Mouse (Mus musculus) heart, embryonic 13.5 days (tissue): ENCODE results near the gene Slc10a7. TPM values are rescaled to one million over a fixed set of nuclear protein-coding genes. Genes with fewer than 3 reads are reported as not detected.

Experiments used
- ATAC-seq: fragments of 200-750 bp; cut with Nextera tagmentation; 2 replicates; pipeline ENCODE4 v1.8.0; 2017; ENCODE audit warnings: moderate TSS enrichment; ENCODE audit not compliant: insufficient number of reproducible peaks, low FRiP score, low TSS enrichment; ENCODE audit errors: extremely low read depth
- H3K27ac ChIP-seq: fragments of 300-500 bp; sonication (generic); replicated peaks from 2 replicates; pipeline ENCODE4 v1.5.1; 2015; ENCODE audit warnings: moderate library complexity, mild to moderate bottlenecking, inconsistent platforms
- H3K27me3 ChIP-seq: fragments of 300-500 bp; sonication (generic); replicated peaks from 2 replicates; pipeline ENCODE4 v1.6.1; 2015; ENCODE audit warnings: mild to moderate bottlenecking, inconsistent platforms
- H3K36me3 ChIP-seq: fragments of 300-500 bp; sonication (generic); 2 replicates; pipeline ENCODE4 v1.6.1; 2015; ENCODE audit warnings: mild to moderate bottlenecking, inconsistent platforms
- H3K4me1 ChIP-seq: fragments of 300-500 bp; sonication (generic); 2 replicates; pipeline ENCODE4 v1.6.1; 2015; ENCODE audit warnings: inconsistent platforms
- H3K4me2 ChIP-seq: fragments of 300-500 bp; sonication (generic); 2 replicates; pipeline ENCODE4 v1.6.1; 2015; ENCODE audit warnings: inconsistent platforms, mild to moderate bottlenecking, moderate library complexity
- H3K4me3 ChIP-seq: fragments of 300-500 bp; sonication (generic); 2 replicates; pipeline ENCODE4 v1.5.1; 2015; ENCODE audit warnings: moderate library complexity, mild to moderate bottlenecking, inconsistent platforms
- H3K9ac ChIP-seq: fragments of 300-500 bp; sonication (generic); 2 replicates; pipeline ENCODE4 v1.6.1; 2015; ENCODE audit warnings: inconsistent platforms, mild to moderate bottlenecking, moderate library complexity
- H3K9me3 ChIP-seq: fragments of 300-500 bp; sonication (generic); 2 replicates; pipeline ENCODE4 v1.6.1; 2016; ENCODE audit warnings: inconsistent platforms
- WGBS: fragments of 180-500 bp; shearing (Covaris S2); methylation state at CpG from one replicate; pipeline ENCODE4 v1.1.7; 2015; ENCODE audit warnings: mixed read lengths; 5-methylcytosine and 5-hydroxymethylcytosine counted together
- polyA plus RNA-seq: library from polyadenylated mRNA; unstranded; fragments of >200 nt; fragmentation: Nextera tagmentation; extraction: Ambion mirVana; gene quantifications from 2 replicates; pipeline ENCODE4 v1.2.1, GENCODE M21; 2015

Gene Slc10a7
- polyA plus RNA-seq, 1 experiment from 2014 or later, result 10.5 TPM

DNA sequence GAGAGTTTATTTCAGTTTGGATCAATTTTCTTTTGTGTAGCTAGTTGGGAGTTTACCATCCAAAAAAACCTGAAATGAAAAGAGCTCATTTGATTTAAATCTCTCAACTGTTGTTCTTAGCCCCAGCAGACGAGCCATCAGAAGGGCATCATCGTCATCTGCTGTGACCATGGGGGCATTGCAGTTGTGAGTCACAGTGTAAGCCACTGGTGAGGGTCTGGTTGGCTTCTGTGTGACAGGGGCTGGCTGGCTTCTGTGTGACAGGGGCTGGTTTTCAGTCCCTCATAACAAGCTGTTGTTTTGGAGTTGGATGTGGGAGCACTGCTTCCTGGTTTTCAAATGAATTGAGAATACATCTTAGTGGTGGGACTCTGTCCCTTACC is 41.6 kb downstream of the Slc10a7 start:
- Histone ChIP-seq H3K4me1 (peaks cover 26% of the 10 kb centered on the region), H3K9me3 (no peaks in the 10 kb centered on the region), H3K36me3 (peaks cover 8% of the 10 kb centered on the region; the same call in 1 of the 2 replicates), H3K4me2 (no peak overlapping the region), H3K4me3 (no peak overlapping the region), H3K27me3 (no peaks in the 10 kb centered on the region), H3K9ac (no peak overlapping the region), H3K27ac (no peak overlapping the region)
- no peak for ATAC-seq
- WGBS, result 68% methylated on average over 2 of the region's 2 CpGs

DNA sequence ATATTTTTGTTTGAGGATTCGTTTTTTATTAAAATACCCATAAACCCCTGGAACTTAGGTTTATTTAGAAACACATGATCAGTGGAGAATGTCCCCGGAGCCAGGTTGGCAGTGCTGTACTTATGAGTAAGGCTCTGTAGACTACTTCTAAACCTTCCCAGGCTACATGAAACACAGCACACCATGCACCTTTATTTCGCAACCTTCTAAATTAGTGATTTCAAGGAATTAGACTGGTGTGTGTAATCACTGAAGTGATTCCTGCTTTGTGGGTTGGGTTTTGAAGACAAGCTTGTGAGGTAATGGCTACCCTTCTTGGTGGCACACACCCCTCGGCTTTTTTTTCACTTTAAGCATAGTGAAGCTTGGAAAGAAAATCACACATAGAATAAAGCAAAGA is 46.7 kb downstream of the Slc10a7 start:
- Histone ChIP-seq H3K4me2 (no peak overlapping the region), H3K4me1 (peaks cover 9% of the 10 kb centered on the region), H3K9me3 (no peaks in the 10 kb centered on the region), H3K36me3 (peaks cover 12% of the 10 kb centered on the region; the same call in 1 of the 2 replicates), H3K4me3 (no peak overlapping the region), H3K9ac (no peak overlapping the region), H3K27ac (no peak overlapping the region), H3K27me3 (no peaks in the 10 kb centered on the region)
- ATAC-seq, result no peak
- 85% methylated on average over 4 of the region's 4 CpGs for WGBS

DNA sequence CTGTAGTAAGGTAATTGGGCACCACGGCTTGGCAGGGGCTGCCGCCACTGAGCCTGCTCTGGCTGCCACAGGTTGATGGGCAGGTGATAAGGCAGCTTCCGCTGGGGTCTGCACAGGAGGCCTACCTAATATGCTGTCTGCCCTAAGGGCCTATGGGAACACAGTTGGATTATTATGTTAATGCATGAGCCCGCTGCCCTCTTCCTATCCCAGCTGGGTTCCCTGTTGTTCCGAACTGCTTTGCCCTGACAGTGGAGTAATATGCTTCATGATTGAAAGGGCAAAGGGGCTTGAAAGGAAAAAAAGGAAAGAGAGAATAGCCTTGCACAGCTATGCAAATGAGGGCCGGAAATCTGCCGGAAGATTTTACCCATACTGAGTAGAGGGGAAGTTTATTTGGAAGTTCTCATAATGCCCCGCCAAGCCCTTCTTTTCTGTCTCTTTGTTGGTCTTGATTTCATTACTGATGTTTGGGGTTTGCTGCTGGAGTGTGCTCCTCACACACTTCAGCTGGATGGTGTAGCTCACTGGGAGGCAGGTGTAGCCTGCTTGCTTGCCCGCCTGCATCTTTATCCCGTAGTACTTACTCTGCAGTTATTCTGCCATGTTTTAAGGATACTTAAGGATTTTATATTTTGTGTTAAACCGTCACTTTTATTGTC is 47.8 kb downstream of the Slc10a7 start:
- H3K4me2 ChIP-seq, result no peak overlapping the region
- H3K9ac ChIP-seq, result no peak overlapping the region
- no peak for ATAC-seq
- no peaks in the 10 kb centered on the region for H3K27me3 ChIP-seq
- peaks cover 15% of the 10 kb centered on the region for H3K36me3 ChIP-seq
- H3K4me3 ChIP-seq, result no peak overlapping the region
- H3K9me3 ChIP-seq, result peaks cover 5% of the 10 kb centered on the region; the same call in 1 of the 2 replicates
- H3K4me1 ChIP-seq, result peaks cover 7% of the 10 kb centered on the region; the same call in 1 of the 2 replicates
- 78% methylated on average over 11 of the region's 11 CpGs for WGBS
- no peak overlapping the region for H3K27ac ChIP-seq

DNA sequence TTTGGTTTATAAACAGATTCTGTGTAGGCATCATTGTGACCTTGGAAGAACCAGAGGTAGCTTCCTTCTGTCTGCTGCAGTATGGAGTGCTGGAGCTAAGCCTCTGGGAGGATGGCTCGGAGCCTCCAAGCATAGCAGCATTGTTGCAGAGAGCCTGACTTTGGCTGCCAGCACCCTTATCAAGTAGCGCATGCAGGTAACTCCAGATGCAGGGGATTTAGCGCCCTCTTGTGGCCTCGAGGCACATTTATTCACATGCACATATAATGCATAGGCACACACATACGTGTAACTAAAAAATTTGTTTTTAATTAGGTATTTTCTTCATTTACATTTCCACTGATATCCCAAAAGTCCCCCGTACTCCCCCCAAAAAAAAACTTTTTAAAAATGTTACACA is 52.5 kb downstream of the Slc10a7 start:
- no peak for ATAC-seq
- WGBS, result 81% methylated on average over 6 of the region's 6 CpGs
- no peak overlapping the region for H3K27ac ChIP-seq
- H3K9me3 ChIP-seq, result peaks cover 5% of the 10 kb centered on the region; the same call in 1 of the 2 replicates
- H3K4me1 ChIP-seq, result peaks cover 18% of the 10 kb centered on the region; the same call in 1 of the 2 replicates
- no peaks in the 10 kb centered on the region for H3K27me3 ChIP-seq
- H3K4me3 ChIP-seq, result no peak overlapping the region
- peaks cover 8% of the 10 kb centered on the region for H3K36me3 ChIP-seq
- H3K9ac ChIP-seq, result no peak overlapping the region
- H3K4me2 ChIP-seq, result no peak overlapping the region

GRCm38 (mm10) chr8:78563466-78564058 is 54.4 kb downstream of the Slc10a7 start:
- H3K27me3 ChIP-seq, result no peaks in the 10 kb centered on the region
- no peak overlapping the region for H3K4me3 ChIP-seq
- H3K9me3 ChIP-seq, result peaks cover 5% of the 10 kb centered on the region; the same call in 1 of the 2 replicates
- no peak overlapping the region for H3K27ac ChIP-seq
- H3K4me1 ChIP-seq, result peaks cover 18% of the 10 kb centered on the region; the same call in 1 of the 2 replicates
- H3K9ac ChIP-seq, result no peak overlapping the region
- ATAC-seq, result no peak
- peaks cover 8% of the 10 kb centered on the region for H3K36me3 ChIP-seq
- WGBS, result 43% methylated on average over 2 of the region's 2 CpGs
- H3K4me2 ChIP-seq, result no peak overlapping the region

DNA sequence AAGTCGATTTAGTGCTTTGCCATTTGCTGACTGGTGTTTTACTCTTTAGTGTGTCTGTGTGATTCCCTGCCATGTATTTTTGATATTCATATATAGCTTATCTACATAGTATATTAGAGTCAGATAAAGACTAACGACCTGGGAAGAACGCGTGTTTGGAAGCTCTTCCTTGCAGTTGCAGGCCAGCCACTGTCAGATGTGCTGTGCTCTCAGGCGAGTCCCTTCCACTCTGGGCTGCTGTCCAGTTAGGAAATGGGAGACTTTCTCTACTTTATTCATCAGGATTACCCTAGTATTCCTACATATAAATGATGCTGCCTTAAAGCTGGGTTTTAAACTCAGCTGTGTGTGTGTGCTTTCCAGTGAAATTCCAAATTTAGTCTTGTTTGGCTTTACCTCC is 55.1 kb downstream of the Slc10a7 start:
- WGBS, result 63% methylated on average over 5 of the region's 5 CpGs
- H3K4me1 ChIP-seq, result peaks cover 15% of the 10 kb centered on the region; the same call in 1 of the 2 replicates
- H3K4me3 ChIP-seq, result no peak overlapping the region
- ATAC-seq, result no peak
- no peaks in the 10 kb centered on the region for H3K27me3 ChIP-seq
- H3K36me3 ChIP-seq, result peaks cover 8% of the 10 kb centered on the region
- no peak overlapping the region for H3K4me2 ChIP-seq
- peaks cover 5% of the 10 kb centered on the region; the same call in 1 of the 2 replicates for H3K9me3 ChIP-seq
- H3K9ac ChIP-seq, result no peak overlapping the region
- H3K27ac ChIP-seq, result no peak overlapping the region

- Histone ChIP-seq H3K27me3 (no peaks in the 10 kb centered on the region), H3K4me3 (no peak overlapping the region), H3K9ac (no peak overlapping the region), H3K27ac (no peak overlapping the region), H3K4me1 (peaks cover 14% of the 10 kb centered on the region; the same call in 1 of the 2 replicates), H3K9me3 (no peaks in the 10 kb centered on the region), H3K36me3 (0 out of 2 replicates have a peak, but pooled peaks cover 3% of the 10 kb centered on the region), H3K4me2 (no peak overlapping the region)
- ATAC-seq, result no peak
- WGBS, result 68% methylated on average over 8 of the region's 8 CpGs
These were observed 59.0 kb downstream of the Slc10a7 start for GRCm38 (mm10) chr8:78568196-78568595.

DNA sequence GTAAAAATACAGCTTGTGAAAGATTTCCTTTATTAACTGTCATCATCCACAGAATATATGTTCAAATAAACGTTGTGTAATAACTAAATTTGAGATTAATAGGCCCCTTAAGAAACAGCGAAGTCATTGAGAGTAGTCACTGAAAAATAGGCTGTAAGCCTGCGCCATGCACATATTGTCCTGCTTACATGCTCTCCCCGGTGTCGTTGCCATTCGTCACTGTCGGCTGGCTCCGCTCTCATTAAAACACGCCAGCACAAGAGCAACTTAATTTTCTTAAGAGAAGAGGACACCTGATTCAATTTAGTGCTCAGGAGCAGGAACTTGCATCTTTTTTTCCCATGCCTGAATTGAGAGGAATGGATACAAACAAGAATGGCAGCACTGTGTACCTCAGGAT is 62.4 kb downstream of the Slc10a7 start:
- peaks cover 5% of the 10 kb centered on the region; the same call in 1 of the 2 replicates for H3K4me1 ChIP-seq
- H3K9ac ChIP-seq, result no peak overlapping the region
- ATAC-seq, result no peak
- H3K4me3 ChIP-seq, result no peak overlapping the region
- H3K36me3 ChIP-seq, result 0 out of 2 replicates have a peak, but pooled peaks cover 3% of the 10 kb centered on the region
- H3K4me2 ChIP-seq, result no peak overlapping the region
- no peak overlapping the region for H3K27ac ChIP-seq
- H3K27me3 ChIP-seq, result no peaks in the 10 kb centered on the region
- no peaks in the 10 kb centered on the region for H3K9me3 ChIP-seq
- WGBS, result 72% methylated on average over 9 of the region's 9 CpGs

DNA sequence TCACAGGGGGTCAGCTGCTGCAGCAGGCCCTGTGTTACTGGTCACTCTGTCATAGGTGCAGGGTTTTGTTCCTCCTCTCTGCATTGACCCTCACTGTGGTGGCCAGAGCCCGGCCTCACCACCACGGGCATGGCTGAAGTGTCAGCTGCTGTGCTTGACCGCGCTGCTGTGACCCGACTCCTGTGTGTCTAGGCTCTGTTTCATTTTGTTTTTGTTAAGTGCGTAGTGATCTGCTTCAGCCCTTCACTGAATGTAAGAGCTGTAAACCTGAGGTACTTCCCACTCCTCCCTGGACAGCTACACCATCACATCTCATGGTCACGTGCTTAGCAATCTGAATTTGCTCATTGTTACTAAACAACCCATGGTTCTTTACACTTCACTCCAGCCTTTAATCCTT is 65.1 kb downstream of the Slc10a7 start:
- no peaks in the 10 kb centered on the region for H3K27me3 ChIP-seq
- 0 out of 2 replicates have a peak, but pooled peaks cover 3% of the 10 kb centered on the region for H3K36me3 ChIP-seq
- no peak overlapping the region for H3K27ac ChIP-seq
- WGBS, result 84% methylated on average over 7 of the region's 7 CpGs
- H3K4me3 ChIP-seq, result no peak overlapping the region
- no peak for ATAC-seq
- no peak overlapping the region for H3K9ac ChIP-seq
- H3K9me3 ChIP-seq, result no peaks in the 10 kb centered on the region
- H3K4me1 ChIP-seq, result peaks cover 5% of the 10 kb centered on the region; the same call in 1 of the 2 replicates
- no peak overlapping the region for H3K4me2 ChIP-seq

DNA sequence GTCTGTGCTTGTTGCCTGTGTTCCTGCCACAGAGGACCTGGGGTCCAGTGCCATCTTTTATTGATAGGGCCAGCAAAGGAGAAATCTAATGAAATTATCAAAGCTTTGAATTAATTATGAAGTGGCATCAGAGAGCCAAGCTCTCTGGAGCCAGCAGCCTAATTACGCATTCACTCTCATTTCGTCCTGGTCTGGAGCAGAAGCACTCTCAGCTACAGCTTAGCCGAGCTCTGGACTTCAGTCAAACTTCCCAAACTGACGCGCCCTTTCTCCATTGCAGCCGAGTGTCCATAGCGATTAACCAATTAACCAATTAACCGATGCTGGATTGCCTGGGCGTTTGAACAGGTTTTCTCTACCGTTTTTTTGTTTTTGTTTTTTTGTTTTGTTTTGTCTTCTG is 68.4 kb downstream of the Slc10a7 start:
- H3K36me3 ChIP-seq, result 0 out of 2 replicates have a peak, but pooled peaks cover 3% of the 10 kb centered on the region
- H3K4me1 ChIP-seq, result peaks cover 5% of the 10 kb centered on the region; the same call in 1 of the 2 replicates
- H3K4me2 ChIP-seq, result no peak overlapping the region
- no peak overlapping the region for H3K4me3 ChIP-seq
- no peak for ATAC-seq
- 74% methylated on average over 10 of the region's 10 CpGs for WGBS
- H3K27me3 ChIP-seq, result no peaks in the 10 kb centered on the region
- no peak overlapping the region for H3K27ac ChIP-seq
- H3K9me3 ChIP-seq, result no peaks in the 10 kb centered on the region
- H3K9ac ChIP-seq, result no peak overlapping the region

DNA sequence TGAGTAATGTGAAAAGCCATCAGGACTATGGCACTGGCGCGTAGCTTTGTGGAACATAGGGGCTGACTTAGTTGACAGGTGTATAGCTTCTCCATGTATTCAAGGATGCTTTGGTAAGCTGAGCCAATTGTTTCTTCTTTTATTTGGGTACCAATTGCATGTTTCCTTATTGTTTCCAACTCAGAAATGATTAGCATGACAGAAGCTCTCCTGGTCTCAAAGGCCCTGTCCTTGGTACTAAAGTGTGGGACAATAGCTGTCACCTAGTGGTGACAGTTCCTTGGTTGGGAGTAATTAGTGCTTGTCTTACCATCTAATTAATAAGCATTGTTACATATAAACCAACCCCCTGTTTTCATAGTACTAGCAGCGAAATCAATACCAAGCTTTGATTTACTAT is 68.9 kb downstream of the Slc10a7 start:
- ATAC-seq, result no peak
- 76% methylated on average over 3 of the region's 3 CpGs for WGBS
- H3K36me3 ChIP-seq, result 0 out of 2 replicates have a peak, but pooled peaks cover 2% of the 10 kb centered on the region
- H3K27ac ChIP-seq, result no peak overlapping the region
- H3K4me1 ChIP-seq, result peaks cover 3% of the 10 kb centered on the region; the same call in 1 of the 2 replicates
- H3K9me3 ChIP-seq, result no peaks in the 10 kb centered on the region
- no peak overlapping the region for H3K4me2 ChIP-seq
- H3K4me3 ChIP-seq, result no peak overlapping the region
- H3K9ac ChIP-seq, result no peak overlapping the region
- H3K27me3 ChIP-seq, result no peaks in the 10 kb centered on the region
